Mouse (Mus musculus): ENCODE measurements around the gene Gstp2.

The Gstp2 gene

DNA sequence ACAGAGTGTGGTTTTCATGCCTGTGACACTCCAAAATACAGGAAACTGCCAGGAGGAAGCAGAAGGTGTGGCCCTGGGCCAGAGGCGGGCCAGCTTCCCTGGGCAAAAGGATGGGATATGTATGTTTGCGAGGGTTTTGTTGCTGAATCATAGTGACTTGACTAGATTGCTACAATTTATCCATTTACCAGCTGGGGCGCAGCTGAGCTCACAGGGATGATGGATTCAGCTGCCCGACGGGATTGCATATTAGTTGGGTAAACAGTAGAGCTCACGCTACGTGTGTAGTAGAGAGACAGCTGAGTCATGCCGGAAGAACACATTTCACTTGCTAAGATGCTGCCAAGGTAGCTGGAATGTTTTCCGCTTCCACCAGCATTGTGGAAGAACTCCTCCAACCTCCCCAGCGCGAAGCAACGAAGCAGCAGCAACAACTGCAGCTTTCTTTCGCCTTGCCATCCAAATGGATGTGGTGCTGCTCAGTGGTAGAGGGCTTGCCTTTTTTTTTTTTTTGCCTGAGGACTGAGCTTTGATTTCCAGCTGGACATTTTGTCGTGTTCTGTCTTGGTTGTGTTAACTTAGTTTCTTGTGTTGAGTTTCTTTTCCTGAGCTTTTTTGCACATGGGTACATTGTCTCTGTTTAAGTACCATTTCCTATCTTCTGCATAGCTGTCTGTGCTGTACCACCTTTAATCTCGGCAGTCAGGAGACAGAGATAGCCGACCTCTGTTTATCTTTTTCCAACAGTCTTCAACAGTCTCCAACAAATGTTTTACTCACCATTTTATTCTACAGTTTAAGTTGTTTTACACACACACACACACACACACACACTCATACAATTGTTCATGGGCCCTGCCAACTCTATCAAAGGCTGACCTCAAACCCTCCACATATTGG lies at the start of gene Gstp2:
Gene Gstp2 (minus strand): TSS at position 58 of the 900 bp plus-strand sequence.
- peak; percentile 91 for DNase-seq

DNA sequence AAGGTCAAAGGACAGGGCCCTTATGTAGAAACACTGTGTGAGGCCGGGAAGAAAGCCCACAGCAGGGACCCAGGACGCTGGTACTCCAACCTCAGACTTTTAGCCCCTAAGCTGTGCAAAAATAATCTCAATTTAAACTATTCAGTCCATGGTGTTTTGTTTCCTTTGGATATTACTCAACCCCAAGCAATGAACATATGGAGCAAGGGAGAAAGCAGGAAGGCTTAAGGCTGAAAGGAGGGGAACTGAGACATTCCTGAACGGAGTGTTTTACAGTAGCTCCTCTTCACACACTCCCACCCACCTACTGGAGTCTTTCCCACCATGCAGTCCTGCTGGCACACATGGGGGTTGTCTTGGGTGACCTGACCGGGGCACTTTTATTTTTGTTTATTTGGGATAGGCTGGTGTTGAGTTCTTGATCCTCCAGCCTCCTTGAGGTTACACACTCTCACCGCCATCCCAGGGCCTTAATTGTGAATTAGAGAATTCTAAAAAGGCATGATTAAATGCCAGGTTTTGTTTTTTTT lies 49.0 kb upstream of the Gstp2 start:
- no peak for DNase-seq

DNA sequence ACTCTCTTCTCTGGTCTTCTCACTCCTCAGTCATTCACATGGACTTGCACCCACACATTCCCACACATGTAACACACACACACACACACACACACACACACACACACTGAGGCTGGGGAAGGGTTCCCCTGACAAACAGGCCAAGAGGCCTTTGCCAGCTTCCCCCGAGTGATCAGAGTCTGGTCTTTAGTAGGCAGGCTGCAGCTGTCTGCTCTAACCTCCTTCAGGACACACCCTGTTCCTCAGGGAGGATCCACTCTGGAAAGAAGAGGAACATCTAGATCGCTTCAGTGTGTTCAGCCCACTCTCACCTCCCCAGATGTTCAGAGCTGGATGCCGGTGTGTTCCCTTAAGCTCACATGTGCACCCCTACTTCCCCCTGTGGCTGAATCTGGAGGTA lies 48.5 kb upstream of the Gstp2 start:
- no peak for DNase-seq

GRCm38 (mm10) chr19:4093772-4094171 lies 47.9 kb upstream of the Gstp2 start:
- DNase-seq, result no peak

GRCm38 (mm10) chr19:4092750-4093149 lies 46.9 kb upstream of the Gstp2 start:
- no peak for DNase-seq

DNA sequence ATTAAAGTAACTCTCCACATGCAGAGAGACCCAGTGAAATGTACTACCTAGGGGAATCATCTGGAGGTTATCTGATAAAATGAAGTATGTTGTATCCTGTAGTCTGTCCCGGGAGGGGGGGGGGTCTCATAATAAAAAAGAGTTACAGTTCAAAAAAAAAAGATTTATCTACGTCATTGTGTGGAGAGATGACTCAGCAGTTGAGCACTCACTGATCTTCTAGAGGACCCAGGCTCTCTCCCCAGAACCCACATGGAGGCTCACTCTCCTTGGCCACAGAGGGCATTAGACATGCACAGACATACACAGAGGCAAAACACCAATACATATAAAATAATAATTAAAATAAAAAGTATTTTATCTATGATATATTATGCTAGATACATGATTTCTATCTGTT lies 45.6 kb upstream of the Gstp2 start:
- DNase-seq, result no peak

- no peak for DNase-seq
Measured at GRCm38 (mm10) chr19:4090446-4090845, 44.6 kb upstream of the Gstp2 start.

DNA sequence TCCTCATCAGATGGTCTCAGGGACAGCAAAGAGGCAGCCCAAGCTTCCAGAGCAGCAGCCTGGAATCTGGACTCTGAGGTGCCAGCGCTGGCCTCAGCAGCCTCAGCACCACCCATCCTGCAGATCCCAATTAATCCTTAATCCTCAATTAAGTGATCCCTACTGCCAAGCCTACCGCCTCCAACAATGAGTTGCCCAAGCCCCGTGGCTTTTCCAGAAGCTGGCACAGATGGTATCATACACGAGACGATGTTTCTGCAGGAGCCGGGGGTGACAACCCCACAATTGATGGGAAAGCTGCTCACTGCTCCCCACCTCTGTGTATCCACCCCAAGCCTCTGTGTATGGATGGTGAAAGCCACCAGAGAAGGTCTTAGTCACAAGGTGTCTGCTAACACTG lies 43.3 kb upstream of the Gstp2 start:
- DNase-seq, result no peak

DNA sequence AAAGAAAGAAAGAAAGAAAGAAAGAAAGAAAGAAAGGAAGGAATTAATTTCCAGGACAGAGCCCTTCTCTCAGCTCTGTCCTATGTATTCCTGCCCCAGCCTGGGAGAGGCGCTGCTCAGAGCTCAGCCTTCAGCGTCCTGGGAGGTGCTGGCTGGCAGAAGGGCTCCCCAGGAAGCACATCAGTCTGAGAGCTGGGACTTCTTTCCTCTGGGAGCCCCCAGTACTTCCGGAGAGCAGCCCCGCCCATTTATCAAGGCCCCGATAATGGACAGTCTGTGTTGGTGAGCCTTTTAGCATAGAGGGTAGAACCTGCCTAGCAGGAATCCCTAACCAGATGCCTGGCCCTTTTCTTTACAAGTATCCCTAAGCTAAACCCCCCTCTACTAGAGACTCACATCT lies 42.3 kb upstream of the Gstp2 start:
- no peak for DNase-seq

DNA sequence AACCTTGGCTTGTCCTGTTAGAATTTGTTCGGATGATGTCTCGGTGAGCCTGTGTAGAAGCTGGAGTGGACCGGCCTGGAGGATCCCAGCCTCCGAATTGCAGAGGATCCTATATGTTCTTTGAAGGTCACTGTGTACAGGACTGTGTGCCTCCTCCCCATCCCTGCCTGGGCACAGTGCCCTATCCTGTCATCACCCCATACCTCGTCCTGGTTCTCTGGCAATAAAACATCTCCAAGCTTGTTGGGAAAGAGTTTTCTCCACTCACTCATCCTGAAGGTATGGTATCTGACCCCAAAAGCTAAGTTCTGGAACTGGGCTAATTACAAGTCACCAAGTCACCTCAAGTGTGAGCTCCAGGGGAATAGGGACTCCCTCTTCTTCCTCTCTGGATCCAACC lies 41.3 kb upstream of the Gstp2 start:
- no peak for DNase-seq

DNA sequence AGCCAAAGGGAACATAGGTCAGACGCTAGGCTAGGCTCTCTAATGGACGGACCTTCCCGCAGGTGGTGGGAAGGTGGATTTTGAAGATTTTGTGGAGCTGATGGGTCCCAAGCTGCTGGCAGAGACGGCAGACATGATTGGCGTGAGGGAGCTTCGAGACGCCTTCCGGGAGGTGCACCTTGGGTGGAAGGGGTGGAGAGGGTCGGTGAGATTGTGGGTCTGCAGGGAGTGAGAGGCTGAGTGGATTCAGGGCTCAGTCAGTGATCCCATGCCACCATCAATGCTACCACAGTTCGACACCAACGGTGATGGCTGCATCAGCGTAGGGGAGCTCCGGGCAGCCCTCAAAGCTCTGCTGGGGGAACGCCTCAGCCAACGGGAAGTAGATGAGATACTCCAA lies 40.3 kb upstream of the Gstp2 start:
- DNase-seq, result no peak

- no peak for DNase-seq
Measured at GRCm38 (mm10) chr19:4084984-4085383, 39.2 kb upstream of the Gstp2 start.

DNA sequence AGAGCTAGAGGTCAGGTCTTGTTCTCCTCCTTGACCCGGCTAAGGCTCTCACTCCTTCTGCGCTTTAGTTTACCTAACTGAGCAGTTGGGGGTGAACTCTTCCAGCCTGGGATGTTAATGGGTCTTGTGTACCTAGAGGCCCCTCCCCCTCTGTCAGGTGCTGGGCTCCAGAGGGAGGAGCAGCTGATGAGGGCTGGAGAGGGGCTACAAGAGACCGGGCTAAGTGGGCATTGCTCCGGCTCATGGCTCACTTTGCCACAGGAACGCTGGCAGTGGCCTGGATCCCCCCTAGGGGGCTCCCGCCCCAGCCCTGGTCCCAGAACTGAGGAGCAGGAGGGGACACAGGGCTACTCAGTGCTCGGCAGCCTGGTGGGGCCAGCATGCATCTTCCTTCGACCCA lies 38.0 kb upstream of the Gstp2 start:
- no peak for DNase-seq

DNA sequence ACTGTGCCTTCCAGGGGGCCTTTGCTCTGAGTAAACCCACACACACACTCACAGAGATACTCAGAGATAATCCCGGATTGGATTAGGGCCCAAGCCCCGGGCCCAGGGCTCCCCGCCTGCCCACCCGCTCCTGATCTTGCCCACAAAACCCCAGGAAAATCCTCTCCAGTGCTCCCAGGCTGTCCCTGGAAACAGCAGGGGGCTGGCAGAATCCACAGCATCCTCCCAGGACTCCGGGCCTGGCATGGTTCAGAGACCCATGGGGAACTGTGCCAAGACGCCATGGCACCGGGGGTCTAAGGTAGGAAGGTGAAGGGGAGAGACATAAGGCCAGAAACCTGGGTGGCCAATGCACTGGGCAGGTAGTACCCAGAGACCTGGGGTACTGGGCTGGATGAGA lies 37.5 kb upstream of the Gstp2 start:
- DNase-seq, result no peak

GRCm38 (mm10) chr19:4082219-4082965 lies 36.6 kb upstream of the Gstp2 start:
- DNase-seq, result no peak

GRCm38 (mm10) chr19:4081394-4081793 lies 35.6 kb upstream of the Gstp2 start, which contains the start of gene Cabp2:
Gene Cabp2 (plus strand): TSS chr19:4081578.
- no peak for DNase-seq

DNA sequence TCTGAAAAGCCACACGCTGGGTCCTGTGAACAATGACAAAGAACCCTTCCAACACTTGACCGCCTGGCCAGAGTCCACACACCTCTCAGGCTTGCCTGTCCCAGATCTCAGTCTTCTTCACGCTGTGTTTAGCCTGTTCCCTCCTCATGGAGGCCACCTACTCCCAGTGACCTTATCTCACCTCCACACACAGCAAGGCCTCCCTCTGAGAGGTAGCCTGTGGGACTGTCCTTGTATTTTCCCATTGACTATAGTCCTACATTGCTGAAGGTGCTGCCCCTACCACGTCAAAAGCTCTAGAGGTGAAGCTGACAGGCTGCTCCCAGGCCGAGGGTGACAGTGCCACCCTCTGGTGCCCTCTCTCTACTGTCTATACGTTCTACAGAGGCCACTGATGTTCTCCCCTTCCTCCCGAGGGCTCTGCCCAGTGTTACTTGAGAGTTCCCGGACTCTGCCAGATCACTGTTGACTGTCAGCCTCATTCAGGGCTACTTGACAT lies 34.7 kb upstream of the Gstp2 start:
- no peak for DNase-seq

DNA sequence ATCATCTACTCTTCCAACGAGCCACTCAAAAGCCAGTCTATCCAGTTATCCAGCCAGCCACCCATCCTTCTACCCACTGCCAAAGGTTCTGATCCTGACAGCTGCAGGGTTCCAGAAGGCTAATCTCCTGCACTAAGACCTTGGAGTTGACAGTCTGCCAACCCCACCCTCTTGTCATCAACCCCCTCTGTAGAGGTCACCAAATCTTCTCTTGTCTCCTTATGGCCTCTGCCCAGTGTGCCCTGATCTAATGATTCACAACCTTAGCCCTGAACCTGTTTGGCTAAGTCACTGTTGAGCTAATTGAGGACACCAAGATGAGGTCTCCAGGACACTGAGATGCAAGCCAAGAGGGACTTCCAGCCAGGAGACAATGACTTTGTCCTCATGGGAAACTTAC lies 33.8 kb upstream of the Gstp2 start:
- DNase-seq, result no peak

DNA sequence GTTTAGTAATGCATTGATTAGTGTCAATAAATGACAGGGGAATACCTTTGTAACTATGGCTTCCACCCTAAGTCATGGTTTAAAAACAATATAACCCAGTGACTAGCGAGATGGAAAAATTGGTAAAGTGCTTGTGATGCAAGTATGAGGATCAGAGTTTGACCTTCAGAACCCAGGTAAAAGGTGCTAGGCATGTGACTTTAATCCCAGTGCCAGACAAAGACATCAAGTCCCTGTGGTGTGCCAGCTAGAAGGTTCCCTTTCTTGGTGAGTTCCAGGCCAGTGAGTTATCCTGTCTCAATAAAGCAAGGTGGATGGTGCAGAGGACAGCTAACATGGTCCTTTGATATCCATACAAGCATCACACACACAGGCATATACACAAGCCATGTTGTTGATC lies 29.7 kb upstream of the Gstp2 start:
- DNase-seq, result no peak

DNA sequence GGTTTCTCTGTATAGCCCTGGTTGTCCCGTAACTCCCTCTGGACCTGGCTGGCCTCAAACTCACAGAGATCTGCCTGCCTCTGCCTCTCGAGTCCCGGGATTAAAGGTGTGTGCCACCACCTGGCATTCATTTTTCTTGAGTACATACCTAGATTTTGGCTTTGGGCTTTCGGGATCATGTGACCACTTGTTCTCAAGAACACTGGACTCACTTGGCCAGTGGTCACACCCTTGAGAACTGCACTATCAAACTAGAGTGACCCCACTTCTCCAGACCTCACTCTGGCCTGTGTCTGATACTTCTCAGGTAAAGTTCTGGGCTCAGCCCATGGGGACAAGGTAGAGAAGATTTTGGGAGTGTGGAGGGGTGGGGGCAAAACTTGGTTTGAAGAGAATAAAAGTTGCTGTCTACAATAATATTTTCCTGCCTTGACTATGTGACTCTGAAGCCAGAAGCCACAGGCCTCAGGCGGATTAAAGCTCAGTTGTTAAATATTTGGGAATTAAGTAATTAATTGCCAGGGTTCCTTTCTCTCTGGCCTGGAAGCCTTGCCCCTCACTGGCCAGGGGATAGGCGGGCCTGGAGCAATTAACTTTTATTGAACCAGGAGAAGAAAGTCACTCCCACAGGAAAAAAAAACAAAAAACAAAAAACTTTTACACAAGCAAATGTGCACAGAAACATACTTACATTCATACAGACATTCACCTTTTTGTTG lies 27.0 kb upstream of the Gstp2 start:
- DNase-seq, result no peak

DNA sequence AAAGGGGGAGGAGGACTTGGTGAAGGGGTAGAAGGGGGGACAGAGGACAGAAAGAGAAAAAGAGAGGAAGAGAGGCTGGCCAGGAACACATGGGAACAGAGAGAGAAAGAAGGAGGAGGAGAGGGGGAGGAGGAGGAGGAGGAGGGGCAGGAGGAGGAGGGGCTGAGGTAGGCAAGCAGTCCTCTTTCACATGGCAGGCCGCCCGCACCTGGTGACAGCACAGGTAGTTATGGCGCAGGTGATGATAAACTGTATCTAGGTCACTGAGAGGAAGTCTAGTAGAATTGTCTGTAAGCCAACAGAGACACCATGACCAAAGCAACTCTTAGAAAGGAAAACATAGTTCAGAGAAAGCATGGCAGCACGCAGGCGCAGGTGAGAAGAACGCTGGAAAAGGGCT lies 25.6 kb upstream of the Gstp2 start:
- no peak for DNase-seq

DNA sequence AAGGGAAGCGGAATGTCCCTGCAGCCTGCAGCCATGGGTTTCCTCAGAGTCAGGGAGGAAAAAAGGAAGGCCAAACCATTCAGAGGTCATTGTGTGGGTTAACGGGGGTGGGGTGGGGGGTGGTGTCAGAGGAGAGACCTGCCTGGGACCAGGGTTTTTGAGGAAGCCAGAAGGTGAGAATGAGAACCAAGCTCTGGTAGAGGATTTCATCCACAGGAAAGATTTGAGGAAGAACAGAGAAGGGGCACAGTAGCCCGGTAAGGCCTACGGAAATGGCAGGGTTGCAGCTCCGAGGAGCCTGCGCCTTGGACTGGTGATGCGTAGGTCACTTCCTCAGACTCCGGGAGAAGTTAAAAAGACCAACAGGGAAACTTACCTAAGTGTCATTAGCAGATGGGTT lies 24.9 kb upstream of the Gstp2 start:
- no peak for DNase-seq

DNA sequence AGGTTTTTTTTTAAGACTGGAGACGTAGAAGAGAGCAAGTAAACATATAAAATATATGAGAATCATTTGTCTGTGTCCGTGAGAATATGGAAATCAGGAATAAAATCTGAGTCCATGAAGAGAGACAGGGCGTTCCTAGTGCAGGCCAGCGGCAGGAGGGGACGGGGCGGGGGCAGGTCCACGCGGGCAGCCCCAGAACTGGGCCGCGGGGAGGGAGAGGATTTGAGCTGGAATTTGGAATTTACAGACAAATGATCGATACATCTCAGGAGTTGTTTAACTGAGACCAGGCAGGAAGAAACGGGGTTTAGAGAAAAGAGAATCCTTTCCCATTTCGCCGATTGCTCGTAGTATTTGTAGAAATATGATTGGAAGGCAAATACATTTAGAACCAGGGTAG lies 24.5 kb upstream of the Gstp2 start:
- DNase-seq, result no peak

All from layer of hippocampus, adult 9-11 months (tissue).